Mouse (Mus musculus): Measurements from ENCODE around the gene Ets2. TPM values are rescaled to one million over a fixed set of nuclear protein-coding genes. Genes with fewer than 3 reads are reported as not detected.
"Not testable (repeated sequence)": the region's sequence is repeated elsewhere in the genome, so short reads cannot be mapped to it uniquely, and the experiment has no call there.

The Ets2 gene
- polyA plus RNA-seq, 1 experiment from 2014 or later, result 26.8 TPM

- peak overlapping the region; percentile 66 for H3K9ac ChIP-seq (ENCODE audit: low read depth, low read length)
- no peaks in the 10 kb centered on the region for H3K9me3 ChIP-seq (replicated peaks; ENCODE audit: control insufficient read depth, low read length)
- ATAC-seq (replicated peaks; ENCODE audit: insufficient number of reproducible peaks, low FRiP score, low TSS enrichment), result no peak
- H3K27ac ChIP-seq (ENCODE audit: low read depth, low read length), result no peak overlapping the region; the same call in 1 of the 2 replicates
- H3K36me3 ChIP-seq (ENCODE audit: control insufficient read depth, insufficient read depth, low read length), result peaks cover 4% of the 10 kb centered on the region; the same call in 1 of the 2 replicates
- peak overlapping the region; percentile 55 for H3K4me2 ChIP-seq
- H3K4me3 ChIP-seq (ENCODE audit: low read depth, low read length), result peak overlapping the region; percentile 28
- peaks cover 19% of the 10 kb centered on the region for H3K4me1 ChIP-seq (ENCODE audit: control insufficient read depth, insufficient read depth, low read length)
- H3K27me3 ChIP-seq (ENCODE audit: control insufficient read depth, insufficient read depth, low read length), result no peaks in the 10 kb centered on the region
- 45% methylated on average over 8 of the region's 8 CpGs for WGBS (ENCODE audit: insufficient replicate concordance)
Observed at GRCm38 (mm10) chr16:95703958-95704357, 2.1 kb downstream of the Ets2 start.

DNA sequence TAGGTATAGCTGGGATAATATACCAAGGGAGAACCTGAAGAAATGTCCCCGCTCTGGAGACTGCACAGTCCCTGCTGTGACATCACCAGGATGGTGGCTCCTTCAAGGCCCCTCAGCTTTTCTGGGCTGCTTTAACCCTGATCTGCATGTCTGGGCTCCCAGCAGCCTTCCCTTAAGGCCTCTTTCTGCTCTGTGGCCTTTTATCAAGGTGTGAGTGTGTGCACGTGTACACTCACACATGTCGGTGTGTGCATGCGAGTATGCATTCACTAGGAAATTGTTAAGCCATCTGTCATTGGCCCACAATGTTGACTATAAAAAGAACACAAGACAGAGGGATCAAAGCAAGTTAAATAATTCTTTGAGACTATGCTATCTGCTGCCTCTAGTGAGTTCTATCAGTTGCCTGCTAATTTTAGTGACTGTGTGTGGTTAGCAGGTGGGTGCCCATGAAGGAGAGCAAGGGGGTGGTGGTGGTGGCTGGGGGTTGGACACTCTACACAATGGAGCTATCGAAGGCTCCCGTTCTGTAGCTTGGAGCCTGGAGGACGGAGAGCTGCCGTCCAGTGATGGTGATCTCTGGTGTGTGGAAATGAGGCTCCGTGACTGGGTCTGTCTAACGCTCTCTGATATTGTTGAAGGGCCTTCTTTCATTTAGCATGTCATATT lies 2.9 kb downstream of the Ets2 start:
- Histone ChIP-seq H3K4me1 (ENCODE audit: control insufficient read depth, insufficient read depth, low read length) (peaks cover 19% of the 10 kb centered on the region), H3K27ac (ENCODE audit: low read depth, low read length) (peak overlapping the region; percentile 51), H3K36me3 (ENCODE audit: control insufficient read depth, insufficient read depth, low read length) (peaks cover 4% of the 10 kb centered on the region; the same call in 1 of the 2 replicates), H3K27me3 (ENCODE audit: control insufficient read depth, insufficient read depth, low read length) (no peaks in the 10 kb centered on the region), H3K4me3 (ENCODE audit: low read depth, low read length) (peak overlapping the region; percentile 28), H3K4me2 (peak overlapping the region; percentile 55), H3K9me3 (replicated peaks; ENCODE audit: control insufficient read depth, low read length) (no peaks in the 10 kb centered on the region), H3K9ac (ENCODE audit: low read depth, low read length) (peak overlapping the region; percentile 66; the same call in 1 of the 2 replicates)
- ATAC-seq (replicated peaks; ENCODE audit: insufficient number of reproducible peaks, low FRiP score, low TSS enrichment), result no peak
- 51% methylated on average over 10 of the region's 10 CpGs for WGBS (ENCODE audit: insufficient replicate concordance)

- no peak overlapping the region for H3K4me3 ChIP-seq (ENCODE audit: low read depth, low read length)
- H3K27ac ChIP-seq (ENCODE audit: low read depth, low read length), result no peak overlapping the region
- WGBS (ENCODE audit: insufficient replicate concordance), result 95% methylated on average over 6 of the region's 6 CpGs
- no peak overlapping the region for H3K9ac ChIP-seq (ENCODE audit: low read depth, low read length)
- H3K4me1 ChIP-seq (ENCODE audit: control insufficient read depth, insufficient read depth, low read length), result peaks cover 19% of the 10 kb centered on the region
- no peaks in the 10 kb centered on the region for H3K9me3 ChIP-seq (replicated peaks; ENCODE audit: control insufficient read depth, low read length)
- H3K36me3 ChIP-seq (ENCODE audit: control insufficient read depth, insufficient read depth, low read length), result peaks cover 6% of the 10 kb centered on the region; the same call in 1 of the 2 replicates
- H3K4me2 ChIP-seq, result peak overlapping the region; percentile 55
- no peak for ATAC-seq (replicated peaks; ENCODE audit: insufficient number of reproducible peaks, low FRiP score, low TSS enrichment)
- no peaks in the 10 kb centered on the region for H3K27me3 ChIP-seq (ENCODE audit: control insufficient read depth, insufficient read depth, low read length)
Observed at GRCm38 (mm10) chr16:95705771-95706170, 3.9 kb downstream of the Ets2 start.

DNA sequence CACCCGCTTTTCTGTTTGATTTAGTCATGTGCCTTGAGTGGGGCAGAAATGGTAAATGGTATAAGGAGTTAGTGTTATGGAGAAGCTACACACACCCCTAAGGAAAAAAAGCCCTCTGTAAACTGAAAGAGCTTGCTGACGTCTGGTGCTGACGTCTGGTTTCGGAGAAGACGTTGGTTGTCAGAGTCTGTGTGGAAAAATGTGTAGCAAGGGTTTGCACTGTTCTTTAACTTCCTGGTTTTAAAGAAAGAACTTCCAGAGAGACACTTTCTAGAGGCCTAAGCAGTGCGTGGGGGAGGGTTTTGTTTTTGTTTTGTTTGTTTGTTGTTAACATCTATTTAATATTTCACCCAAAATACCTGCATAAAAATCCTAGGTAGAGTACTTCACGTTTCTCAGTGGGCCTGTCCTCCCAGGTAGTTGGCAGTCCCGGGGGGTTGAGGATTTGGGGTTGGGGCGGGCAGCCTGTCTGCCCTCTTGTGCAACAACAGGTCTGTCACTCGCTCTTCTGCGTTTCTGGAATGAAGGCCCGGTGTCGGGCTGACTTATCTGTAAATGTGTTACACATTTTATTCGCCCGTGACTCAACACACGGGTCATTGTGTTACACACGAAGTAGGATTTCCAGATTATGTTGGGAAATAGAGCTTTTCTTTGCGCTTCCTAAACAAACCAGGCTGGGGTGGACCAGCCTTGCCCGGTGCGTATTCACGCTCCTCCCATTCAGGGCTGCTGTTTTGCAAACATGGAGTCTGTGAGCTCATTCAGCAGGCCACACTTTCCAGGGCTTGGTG lies 6.5 kb downstream of the Ets2 start:
- Histone ChIP-seq H3K4me3 (ENCODE audit: low read depth, low read length) (no peak overlapping the region), H3K4me2 (no peak overlapping the region), H3K9ac (ENCODE audit: low read depth, low read length) (no peak overlapping the region), H3K27ac (ENCODE audit: low read depth, low read length) (no peak overlapping the region), H3K4me1 (ENCODE audit: control insufficient read depth, insufficient read depth, low read length) (peaks cover 19% of the 10 kb centered on the region), H3K36me3 (ENCODE audit: control insufficient read depth, insufficient read depth, low read length) (peaks cover 19% of the 10 kb centered on the region), H3K27me3 (ENCODE audit: control insufficient read depth, insufficient read depth, low read length) (no peaks in the 10 kb centered on the region), H3K9me3 (replicated peaks; ENCODE audit: control insufficient read depth, low read length) (no peaks in the 10 kb centered on the region)
- 73% methylated on average over 21 of the region's 21 CpGs for WGBS (ENCODE audit: insufficient replicate concordance)
- no peak for ATAC-seq (replicated peaks; ENCODE audit: insufficient number of reproducible peaks, low FRiP score, low TSS enrichment)

DNA sequence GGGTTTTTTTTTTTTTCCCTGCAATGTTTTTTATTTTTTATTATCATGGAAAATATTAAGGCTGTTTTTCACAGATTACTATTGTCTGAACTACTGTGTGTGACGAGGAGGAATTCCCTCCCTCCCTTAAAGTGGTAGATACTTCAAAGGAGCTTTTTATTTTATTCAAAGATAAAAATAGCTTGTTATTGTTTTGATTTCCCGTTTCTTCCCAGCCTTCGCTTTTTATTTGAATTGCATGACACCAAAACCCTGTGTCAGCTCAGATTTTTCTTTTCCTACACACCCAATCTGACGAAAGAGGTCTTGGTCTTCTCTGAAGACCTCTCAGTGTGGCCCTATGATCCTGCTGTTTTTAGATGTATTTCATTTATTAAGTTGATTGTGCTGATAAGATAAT lies 7.3 kb downstream of the Ets2 start:
- Histone ChIP-seq H3K36me3 (ENCODE audit: control insufficient read depth, insufficient read depth, low read length) (peaks cover 24% of the 10 kb centered on the region), H3K27me3 (ENCODE audit: control insufficient read depth, insufficient read depth, low read length) (no peaks in the 10 kb centered on the region), H3K9ac (ENCODE audit: low read depth, low read length) (no peak overlapping the region), H3K4me1 (ENCODE audit: control insufficient read depth, insufficient read depth, low read length) (peaks cover 16% of the 10 kb centered on the region), H3K9me3 (replicated peaks; ENCODE audit: control insufficient read depth, low read length) (no peaks in the 10 kb centered on the region), H3K27ac (ENCODE audit: low read depth, low read length) (no peak overlapping the region), H3K4me2 (no peak overlapping the region), H3K4me3 (ENCODE audit: low read depth, low read length) (no peak overlapping the region)
- WGBS (ENCODE audit: insufficient replicate concordance), result 79% methylated on average over 4 of the region's 4 CpGs
- ATAC-seq (replicated peaks; ENCODE audit: insufficient number of reproducible peaks, low FRiP score, low TSS enrichment), result no peak

GRCm38 (mm10) chr16:95710129-95710528 lies 8.3 kb downstream of the Ets2 start:
- Histone ChIP-seq H3K9me3 (replicated peaks; ENCODE audit: control insufficient read depth, low read length) (no peaks in the 10 kb centered on the region), H3K9ac (ENCODE audit: low read depth, low read length) (no peak overlapping the region), H3K36me3 (ENCODE audit: control insufficient read depth, insufficient read depth, low read length) (peaks cover 31% of the 10 kb centered on the region), H3K4me2 (no peak overlapping the region), H3K27ac (ENCODE audit: low read depth, low read length) (no peak overlapping the region), H3K4me1 (ENCODE audit: control insufficient read depth, insufficient read depth, low read length) (peaks cover 10% of the 10 kb centered on the region; the same call in 1 of the 2 replicates), H3K4me3 (ENCODE audit: low read depth, low read length) (no peak overlapping the region), H3K27me3 (ENCODE audit: control insufficient read depth, insufficient read depth, low read length) (no peaks in the 10 kb centered on the region)
- no peak for ATAC-seq (replicated peaks; ENCODE audit: insufficient number of reproducible peaks, low FRiP score, low TSS enrichment)
- 93% methylated on average over 6 of the region's 6 CpGs for WGBS (ENCODE audit: insufficient replicate concordance)

- no peaks in the 10 kb centered on the region for H3K9me3 ChIP-seq (replicated peaks; ENCODE audit: control insufficient read depth, low read length)
- no peak overlapping the region for H3K4me2 ChIP-seq
- no peak overlapping the region for H3K27ac ChIP-seq (ENCODE audit: low read depth, low read length)
- no peak for ATAC-seq (replicated peaks; ENCODE audit: insufficient number of reproducible peaks, low FRiP score, low TSS enrichment)
- H3K9ac ChIP-seq (ENCODE audit: low read depth, low read length), result no peak overlapping the region
- no peaks in the 10 kb centered on the region for H3K27me3 ChIP-seq (ENCODE audit: control insufficient read depth, insufficient read depth, low read length)
- peaks cover 4% of the 10 kb centered on the region; the same call in 1 of the 2 replicates for H3K4me1 ChIP-seq (ENCODE audit: control insufficient read depth, insufficient read depth, low read length)
- H3K4me3 ChIP-seq (ENCODE audit: low read depth, low read length), result no peak overlapping the region
- H3K36me3 ChIP-seq (ENCODE audit: control insufficient read depth, insufficient read depth, low read length), result peaks cover 46% of the 10 kb centered on the region
- 90% methylated on average over 10 of the region's 10 CpGs for WGBS (ENCODE audit: insufficient replicate concordance)
Observed at GRCm38 (mm10) chr16:95712121-95712520, 10.2 kb downstream of the Ets2 start.

- not testable (repeated sequence) for H3K4me3 ChIP-seq (ENCODE audit: low read depth, low read length); ATAC-seq (replicated peaks; ENCODE audit: insufficient number of reproducible peaks, low FRiP score, low TSS enrichment); H3K4me1 ChIP-seq (ENCODE audit: control insufficient read depth, insufficient read depth, low read length); H3K9me3 ChIP-seq (replicated peaks; ENCODE audit: control insufficient read depth, low read length); H3K27me3 ChIP-seq (ENCODE audit: control insufficient read depth, insufficient read depth, low read length); H3K4me2 ChIP-seq; H3K9ac ChIP-seq (ENCODE audit: low read depth, low read length); H3K27ac ChIP-seq (ENCODE audit: low read depth, low read length)
- H3K36me3 ChIP-seq (ENCODE audit: control insufficient read depth, insufficient read depth, low read length), result peaks cover 56% of the 10 kb centered on the region
- WGBS (ENCODE audit: insufficient replicate concordance), result 67% methylated on average over 2 of the region's 2 CpGs
Observed at GRCm38 (mm10) chr16:95713077-95713476, 11.2 kb downstream of the Ets2 start.
